Mouse (Mus musculus) intestine, postnatal 0 days (tissue): ENCODE results near the gene Usp48. TPM values are rescaled to one million over a fixed set of nuclear protein-coding genes. Genes with fewer than 3 reads are reported as not detected.

Source experiments
- ATAC-seq: fragments of 200-750 bp; cut with Nextera tagmentation; 2 replicates; pipeline ENCODE4 v1.8.0; 2017; ENCODE audit warnings: mild to moderate bottlenecking, moderate TSS enrichment, moderate library complexity
- H3K27ac ChIP-seq: fragments of 300-500 bp; sonication (generic); 2 replicates; pipeline ENCODE4 v1.5.1; 2014; ENCODE audit warnings: mild to moderate bottlenecking, low read depth, low read length, moderate library complexity
- H3K27me3 ChIP-seq: fragments of 300-500 bp; sonication (generic); replicated peaks from 2 replicates; pipeline ENCODE4 v1.6.1; 2014; ENCODE audit warnings: low read length, mixed read lengths; ENCODE audit not compliant: control insufficient read depth, insufficient read depth
- H3K36me3 ChIP-seq: fragments of 300-500 bp; sonication (generic); 2 replicates; pipeline ENCODE4 v1.6.1; 2014; ENCODE audit warnings: mild to moderate bottlenecking, moderate library complexity; ENCODE audit not compliant: control insufficient read depth, insufficient read depth
- H3K4me1 ChIP-seq: fragments of 300-500 bp; sonication (generic); replicated peaks from 2 replicates; pipeline ENCODE4 v1.6.1; 2014; ENCODE audit warnings: antibody characterized with exemption, low read length, mixed read lengths; ENCODE audit not compliant: control insufficient read depth, insufficient read depth
- H3K4me2 ChIP-seq: fragments of 300-500 bp; sonication (generic); replicated peaks from 2 replicates; pipeline ENCODE4 v1.6.1; 2014; ENCODE audit warnings: low read depth, mild to moderate bottlenecking, moderate library complexity
- H3K4me3 ChIP-seq: fragments of 300-500 bp; sonication (generic); 2 replicates; pipeline ENCODE4 v1.5.1; 2014; ENCODE audit warnings: low read depth, low read length
- H3K9ac ChIP-seq: fragments of 300-500 bp; sonication (generic); 2 replicates; pipeline ENCODE4 v1.6.1; 2014; ENCODE audit warnings: mild to moderate bottlenecking, low read depth, low read length
- H3K9me3 ChIP-seq: fragments of 300-500 bp; sonication (generic); 2 replicates; pipeline ENCODE4 v1.6.1; 2016; ENCODE audit warnings: mixed run types; ENCODE audit not compliant: control insufficient read depth
- CTCF ChIP-seq: sonication (generic); IDR thresholded peaks from 2 replicates; pipeline ENCODE4 v1.5.1; 2016; ENCODE audit warnings: low read depth, mild to moderate bottlenecking, control low read depth, antibody characterized with exemption, moderate library complexity
- WGBS: fragments of 180-500 bp; shearing (Covaris S2); extraction: QIAGEN DNeasy Blood & Tissue Kit; methylation state at CpG from one replicate; pipeline ENCODE4 v1.1.7; 2014; 5-methylcytosine and 5-hydroxymethylcytosine counted together
- polyA plus RNA-seq: library from polyadenylated mRNA; unstranded; fragments of >200 nt; fragmentation: Nextera tagmentation; extraction: Ambion mirVana; gene quantifications from 2 replicates; pipeline ENCODE4 v1.2.1, GENCODE M21; 2015

Gene Usp48
- polyA plus RNA-seq, 1 experiment from 2014 or later = 33.3 TPM

DNA sequence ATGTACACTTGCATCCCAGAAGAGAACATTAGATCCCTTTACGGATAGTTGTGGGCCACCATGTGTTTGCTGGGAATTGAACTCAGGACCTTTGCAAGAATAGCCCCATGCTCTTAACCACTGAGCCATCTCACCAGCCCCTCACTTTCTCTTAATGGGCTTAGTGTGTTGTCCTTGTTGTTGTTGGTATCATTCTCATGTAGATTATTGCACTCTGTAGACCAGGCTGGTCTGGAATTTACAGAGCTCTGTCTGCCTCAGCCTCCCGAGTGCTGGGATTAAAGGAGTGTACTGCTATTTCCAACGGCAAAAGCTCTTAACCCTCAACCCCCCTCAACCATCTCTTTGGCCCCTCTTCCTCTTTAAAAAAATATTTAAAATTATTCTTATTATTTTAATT, 4.0 kb upstream of the Usp48 start:
- TF ChIP-seq CTCF = no peak
- H3K9ac ChIP-seq = no peak overlapping the region
- no peak overlapping the region for H3K4me2 ChIP-seq
- WGBS = 86% methylated on average over 3 of the region's 3 CpGs
- no peak overlapping the region for H3K4me3 ChIP-seq
- H3K9me3 ChIP-seq = no peaks in the 10 kb centered on the region
- no peaks in the 10 kb centered on the region for H3K4me1 ChIP-seq
- no peaks in the 10 kb centered on the region for H3K27me3 ChIP-seq
- no peak overlapping the region for H3K27ac ChIP-seq
- ATAC-seq = no peak
- no peaks in the 10 kb centered on the region for H3K36me3 ChIP-seq

DNA sequence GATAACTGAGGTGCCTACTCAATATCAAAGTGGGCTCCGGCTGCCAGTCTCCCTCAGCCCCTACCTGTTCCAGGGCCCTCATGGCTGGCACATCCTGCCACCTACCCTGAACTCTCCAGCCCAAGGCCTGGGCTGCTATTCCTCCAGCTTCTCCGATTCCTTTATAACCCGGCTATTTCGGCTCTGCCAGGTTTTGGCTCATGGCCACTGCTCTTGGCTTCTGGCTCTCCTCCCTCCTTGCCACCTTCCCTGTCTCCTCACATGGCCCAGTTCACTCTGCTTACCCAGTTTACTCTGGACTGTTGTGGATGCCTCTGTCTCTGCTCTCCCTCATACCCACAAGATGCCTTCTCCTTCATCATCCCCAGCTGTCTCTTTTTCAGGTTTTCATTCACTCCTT, 2.6 kb upstream of the Usp48 start:
- H3K4me1 ChIP-seq = peaks cover 5% of the 10 kb centered on the region; the same call in 1 of the 2 replicates
- no peak overlapping the region for H3K4me3 ChIP-seq
- TF ChIP-seq CTCF = no peak
- H3K36me3 ChIP-seq = no peaks in the 10 kb centered on the region
- no peak for ATAC-seq
- no peak overlapping the region for H3K27ac ChIP-seq
- no peak overlapping the region for H3K9ac ChIP-seq
- H3K4me2 ChIP-seq = no peak overlapping the region
- H3K9me3 ChIP-seq = no peaks in the 10 kb centered on the region
- WGBS = 87% methylated on average over 4 of the region's 4 CpGs
- H3K27me3 ChIP-seq = no peaks in the 10 kb centered on the region

DNA sequence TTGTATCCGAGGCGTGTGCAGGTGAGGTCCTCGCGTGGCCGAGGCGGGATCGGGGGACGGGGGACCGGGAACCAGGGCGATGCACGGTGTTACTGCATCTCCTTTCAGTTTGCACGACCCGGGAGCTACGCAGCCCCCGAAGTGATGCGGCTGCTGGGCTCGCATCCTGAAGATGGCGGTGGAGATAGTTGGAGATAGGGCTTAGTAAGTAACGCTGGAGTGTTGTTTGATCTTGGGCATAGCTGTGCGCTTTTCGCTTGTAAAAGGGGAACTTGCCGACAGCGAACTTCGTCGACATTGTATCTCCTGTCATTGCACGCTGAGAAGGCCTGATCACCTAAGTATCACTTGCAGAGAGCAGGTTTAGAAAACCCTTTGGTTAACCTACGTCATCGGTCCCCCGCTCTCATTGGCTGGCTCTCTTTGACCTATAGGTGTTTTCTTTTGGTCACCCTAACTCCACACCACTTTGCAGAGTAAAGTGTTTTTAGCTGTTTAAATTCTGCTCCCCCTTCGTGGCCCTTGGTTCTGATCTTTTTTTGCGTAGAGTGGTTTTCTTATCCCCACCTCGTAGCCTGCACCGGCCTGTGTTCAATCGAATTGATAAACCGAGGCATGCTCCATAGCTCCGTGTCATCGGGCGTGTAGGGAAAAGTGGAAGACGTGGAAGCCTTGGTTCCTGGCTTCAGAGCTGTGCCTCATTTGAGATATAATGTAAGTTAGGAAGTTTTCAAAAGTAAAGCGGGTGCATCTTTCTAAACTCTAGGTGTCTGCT, 1.1 kb downstream of the Usp48 start:
- H3K27ac ChIP-seq = peak overlapping the region; percentile 100
- peak; percentile 17; the same call in 1 of the 2 replicates for TF ChIP-seq CTCF
- 1% methylated on average over 40 of the region's 40 CpGs for WGBS
- peak overlapping the region; percentile 88 for H3K9ac ChIP-seq
- H3K4me3 ChIP-seq = peak overlapping the region; percentile 93
- H3K4me2 ChIP-seq = peak overlapping the region; percentile 67
- no peaks in the 10 kb centered on the region for H3K27me3 ChIP-seq
- no peak for ATAC-seq
- peaks cover 21% of the 10 kb centered on the region; the same call in 1 of the 2 replicates for H3K4me1 ChIP-seq
- H3K36me3 ChIP-seq = no peaks in the 10 kb centered on the region; the same call in 1 of the 2 replicates
- no peaks in the 10 kb centered on the region for H3K9me3 ChIP-seq

DNA sequence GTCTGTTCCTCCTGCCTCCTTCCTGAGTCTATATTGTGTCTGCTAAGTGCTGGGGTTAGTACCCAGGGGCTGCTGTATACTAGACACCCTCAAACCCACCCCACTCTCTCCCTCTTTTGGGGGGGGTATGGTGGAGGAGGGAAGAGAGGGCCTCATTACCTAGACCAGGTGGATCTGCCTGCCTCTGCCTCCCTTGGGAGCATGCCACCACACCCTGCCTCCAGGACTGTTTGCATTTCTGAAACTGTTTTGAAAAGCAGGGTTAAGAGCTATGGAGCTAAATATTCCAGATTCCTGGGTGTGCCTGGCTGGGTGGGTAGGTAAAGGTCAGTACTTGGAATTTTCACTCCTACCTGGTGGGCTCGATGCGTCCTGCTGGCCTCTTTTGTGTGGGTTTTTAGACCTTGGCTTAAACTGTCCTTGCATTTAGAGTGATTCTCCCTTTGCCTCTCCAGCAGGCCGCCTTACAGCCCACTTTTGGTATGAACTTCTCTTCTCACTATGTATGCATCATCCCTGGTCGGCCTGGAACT, 3.6 kb downstream of the Usp48 start:
- no peak for TF ChIP-seq CTCF
- no peak overlapping the region for H3K9ac ChIP-seq
- no peak for ATAC-seq
- H3K4me2 ChIP-seq = no peak overlapping the region
- WGBS = 92% methylated on average over 4 of the region's 4 CpGs
- H3K36me3 ChIP-seq = no peaks in the 10 kb centered on the region; the same call in 1 of the 2 replicates
- no peaks in the 10 kb centered on the region for H3K27me3 ChIP-seq
- no peaks in the 10 kb centered on the region for H3K9me3 ChIP-seq
- no peak overlapping the region for H3K4me3 ChIP-seq
- peaks cover 21% of the 10 kb centered on the region; the same call in 1 of the 2 replicates for H3K4me1 ChIP-seq
- no peak overlapping the region for H3K27ac ChIP-seq

DNA sequence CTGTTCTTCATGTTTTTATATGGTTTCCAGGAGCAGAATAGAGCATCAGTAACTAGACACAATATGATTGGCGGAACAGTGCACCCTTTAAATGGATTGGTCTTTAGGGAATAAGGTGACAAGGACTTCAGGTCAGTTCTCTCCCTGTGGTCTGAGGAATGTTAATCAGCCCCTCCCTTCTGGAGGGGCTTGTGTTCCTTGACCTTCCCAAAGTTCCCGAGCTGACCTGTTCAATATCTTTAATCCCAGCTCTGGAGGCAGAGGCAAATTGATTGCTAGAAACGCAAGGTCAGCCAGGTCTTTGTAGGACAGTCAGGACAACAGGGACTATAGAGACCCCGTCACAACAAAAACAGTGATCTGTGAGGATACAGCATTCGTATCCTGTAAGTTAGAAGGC, 5.0 kb downstream of the Usp48 start:
- no peak overlapping the region for H3K4me3 ChIP-seq
- TF ChIP-seq CTCF = no peak
- no peaks in the 10 kb centered on the region for H3K27me3 ChIP-seq
- H3K4me2 ChIP-seq = no peak overlapping the region
- H3K9me3 ChIP-seq = no peaks in the 10 kb centered on the region
- H3K9ac ChIP-seq = no peak overlapping the region
- ATAC-seq = no peak
- H3K4me1 ChIP-seq = peaks cover 21% of the 10 kb centered on the region; the same call in 1 of the 2 replicates
- no peaks in the 10 kb centered on the region; the same call in 1 of the 2 replicates for H3K36me3 ChIP-seq
- H3K27ac ChIP-seq = no peak overlapping the region
- WGBS = 79% methylated on average over 5 of the region's 5 CpGs

DNA sequence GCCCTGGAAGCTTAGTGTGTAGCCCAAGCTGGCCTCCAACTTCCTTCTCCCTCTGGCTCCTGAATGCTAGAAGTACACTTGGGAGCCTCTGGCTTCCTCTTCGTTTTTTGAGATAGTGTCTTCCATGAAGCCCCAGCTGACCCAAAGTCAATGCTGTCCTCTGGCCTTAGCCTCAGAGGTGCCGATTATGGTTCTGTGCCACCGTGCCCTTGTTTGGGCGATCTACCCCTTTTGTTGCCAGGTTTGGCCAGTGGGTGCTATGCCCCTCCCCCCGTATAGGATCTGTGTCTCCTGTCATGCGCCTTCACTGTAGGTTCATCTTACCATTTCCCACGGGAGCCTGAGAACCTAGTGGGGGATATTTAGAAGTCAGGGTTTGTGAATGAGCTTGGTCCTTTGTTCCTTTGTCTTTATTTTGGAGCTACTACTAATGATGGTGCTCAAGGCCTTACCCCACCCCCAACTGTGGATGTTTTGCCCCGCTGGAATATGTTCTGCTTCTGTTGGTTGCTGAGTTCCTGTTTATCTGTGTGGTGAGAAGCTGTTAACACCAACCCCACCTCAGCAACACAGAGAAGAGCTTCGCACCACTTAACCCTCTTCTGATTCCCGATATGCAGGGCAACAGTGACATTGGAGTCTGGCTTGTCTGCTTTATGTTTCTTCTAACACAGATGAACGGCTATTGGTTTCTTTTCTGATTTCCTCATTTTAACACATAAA, 10.1 kb downstream of the Usp48 start:
- ATAC-seq = no peak
- TF ChIP-seq CTCF = no peak
- Histone ChIP-seq H3K9ac (no peak overlapping the region), H3K9me3 (no peaks in the 10 kb centered on the region), H3K4me1 (no peaks in the 10 kb centered on the region), H3K27ac (no peak overlapping the region), H3K36me3 (peaks cover 35% of the 10 kb centered on the region), H3K27me3 (no peaks in the 10 kb centered on the region), H3K4me3 (no peak overlapping the region), H3K4me2 (no peak overlapping the region)
- WGBS = 73% methylated on average over 11 of the region's 11 CpGs
